Mouse (Mus musculus) gastrocnemius, adult 8-10 months (tissue): ENCODE results near the gene Golga7b. TPM values are rescaled to one million over a fixed set of nuclear protein-coding genes. Genes with fewer than 3 reads are reported as not detected.

ENCODE experiments used
- DNase-seq, 2 experiments: peaks; one replicate each; pipeline ENCODE4 v3.0.0; 2022; ENCODE audit warnings: low spot score in 2 of 2
- microRNA-seq: library from miRNA; unstranded; fragments of <30 nt; microRNA quantifications from one replicate; pipeline ENCODE4 v1.2.0, GENCODE M21; 2022
- total RNA-seq, 4 experiments: library from RNA; stranded (reverse); gene quantifications; 2 replicates each; pipeline ENCODE4 v1.2.4; 2022

The Golga7b gene
- total RNA-seq, 4 experiments from 2014 or later, result 1.6 to 4.2 (median 3.0) TPM

- no peak for DNase-seq
Measured at GRCm38 (mm10) chr19:42293216-42293615, 45.8 kb downstream of the Golga7b start.

GRCm38 (mm10) chr19:42303210-42303813 is 55.9 kb downstream of the Golga7b start:
- DNase-seq, result no peak

- DNase-seq, result no peak
Measured at GRCm38 (mm10) chr19:42304506-42304905, 57.1 kb downstream of the Golga7b start.

- DNase-seq, result no peak
Measured at GRCm38 (mm10) chr19:42305746-42306145, 58.4 kb downstream of the Golga7b start.

GRCm38 (mm10) chr19:42306202-42306601 is 58.8 kb downstream of the Golga7b start:
- DNase-seq, result no peak

- no peak for DNase-seq
Measured at GRCm38 (mm10) chr19:42307019-42307418, 59.6 kb downstream of the Golga7b start.

- DNase-seq, result no peak
Measured at GRCm38 (mm10) chr19:42308931-42309330, 61.6 kb downstream of the Golga7b start.

- DNase-seq, result no peak
Measured at GRCm38 (mm10) chr19:42311332-42311731, 64.0 kb downstream of the Golga7b start.

GRCm38 (mm10) chr19:42312191-42312590 is 64.8 kb downstream of the Golga7b start:
- DNase-seq, result no peak

GRCm38 (mm10) chr19:42315070-42315679 is 67.8 kb downstream of the Golga7b start:
- no peak for DNase-seq

GRCm38 (mm10) chr19:42315914-42316313 is 68.5 kb downstream of the Golga7b start:
- DNase-seq, result peak; percentile 25 to 39

- peak in 1 of 2 experiments; percentile 24 for DNase-seq
Measured at GRCm38 (mm10) chr19:42316525-42316924, 69.2 kb downstream of the Golga7b start.

- DNase-seq, result no peak
Measured at GRCm38 (mm10) chr19:42316998-42317397, 69.6 kb downstream of the Golga7b start.

- DNase-seq, result no peak
Measured at GRCm38 (mm10) chr19:42317648-42318425, 70.5 kb downstream of the Golga7b start.

Small RNA genes within 50 kb of the gene (microRNA-seq; reads per million reads assigned to microRNA genes)
- gene Gm26339 (not detected), gene Mir3085 (not detected)

Other genes with a start within 250 kb of the Golga7b start
- gene Ankrd2, start 211.6 kb upstream of the Golga7b start, total RNA-seq, result 100 to 1,000 TPM; 131 to 242 (median 170) TPM
- 1 to 10 TPM; 3.0 to 4.8 (median 3.7) TPM for gene Hoga1, start 202.0 kb upstream of the Golga7b start, total RNA-seq
- under 1 TPM in 3 of 4 experiments, not detected in 1; 0.21 to 0.53 (median 0.36) TPM for gene 4933411K16Rik, start 195.3 kb upstream of the Golga7b start, total RNA-seq
- gene Morn4, start 161.2 kb upstream of the Golga7b start, total RNA-seq, result 1 to 10 TPM; 3.3 to 7.6 (median 5.3) TPM
- 10 to 100 TPM; 13.5 to 16.1 (median 14.7) TPM for gene Pi4k2a, start 157.1 kb upstream of the Golga7b start, total RNA-seq
- gene Avpi1, start 118.5 kb upstream of the Golga7b start, total RNA-seq, result 10 to 100 TPM in 1 of 4 experiments, 1 to 10 TPM in 3; 8.6 to 12.1 (median 9.2) TPM
- 1 to 10 TPM; 4.1 to 5.8 (median 4.5) TPM for gene Marveld1, start 100.2 kb upstream of the Golga7b start, total RNA-seq
- gene Zfyve27, start 83.6 kb upstream of the Golga7b start, total RNA-seq, result 10 to 100 TPM; 10.4 to 13.2 (median 11.8) TPM
- 1 to 10 TPM; 1.8 to 7.4 (median 4.8) TPM for gene Sfrp5, start 45.3 kb upstream of the Golga7b start, total RNA-seq
- gene Crtac1, start 184.2 kb downstream of the Golga7b start, total RNA-seq, result under 1 TPM in 3 of 4 experiments, not detected in 1; 0.10 to 0.97 (median 0.27) TPM